Mouse (Mus musculus): ENCODE measurements around the gene 4930447C04Rik.

Gene 4930447C04Rik

GRCm38 (mm10) chr12:72843555-72843954 lies 97.0 kb downstream of the 4930447C04Rik start:
- no peak for DNase-seq (ENCODE audit: extremely low read depth, low read depth, low spot score)

GRCm38 (mm10) chr12:72843135-72843534 lies 97.4 kb downstream of the 4930447C04Rik start:
- no peak for DNase-seq (ENCODE audit: extremely low read depth, low read depth, low spot score)

GRCm38 (mm10) chr12:72841500-72841899 lies 99.1 kb downstream of the 4930447C04Rik start:
- no peak for DNase-seq (ENCODE audit: extremely low read depth, low read depth, low spot score)

GRCm38 (mm10) chr12:72837302-72837701 lies 103.3 kb downstream of the 4930447C04Rik start:
- no peak for DNase-seq (ENCODE audit: extremely low read depth, low read depth, low spot score)

GRCm38 (mm10) chr12:72835518-72836015 lies 105.0 kb downstream of the 4930447C04Rik start:
- DNase-seq (ENCODE audit: extremely low read depth, low read depth, low spot score): no peak

- no peak for DNase-seq (ENCODE audit: extremely low read depth, low read depth, low spot score)
Measured at GRCm38 (mm10) chr12:72834773-72835517, 105.6 kb downstream of the 4930447C04Rik start.

GRCm38 (mm10) chr12:72831711-72832432 lies 108.7 kb downstream of the 4930447C04Rik start:
- no peak for DNase-seq (ENCODE audit: extremely low read depth, low read depth, low spot score)

Data from fat pad, adult 2 months (tissue).